Mouse (Mus musculus) adrenal gland, adult 8-10 months (tissue): ENCODE results near the gene R3hdm4. TPM values are rescaled to one million over a fixed set of nuclear protein-coding genes. Genes with fewer than 3 reads are reported as not detected.
A peak's percentile ranks its signal among the peaks of the same experiment; 100 is the strongest.

ENCODE experiments used
- DNase-seq: peaks from one replicate; pipeline ENCODE4 v3.0.0; 2022
- microRNA-seq, 2 experiments: library from miRNA; unstranded; fragments of <30 nt; microRNA quantifications; one replicate each; pipeline ENCODE4 v1.2.0; 2022
- total RNA-seq, 4 experiments: library from RNA; stranded (reverse); gene quantifications; 2 replicates each; pipeline ENCODE4 v1.2.4; 2022

R3hdm4 gene
- total RNA-seq, 4 experiments from 2014 or later, result 99.4 to 132 (median 112) TPM

- peak; percentile 58 for DNase-seq
These were observed 55.2 kb downstream of the R3hdm4 start for GRCm38 (mm10) chr10:79865801-79866295.

- DNase-seq, result no peak
These were observed 55.8 kb downstream of the R3hdm4 start for GRCm38 (mm10) chr10:79865189-79865601.

- DNase-seq, result no peak
These were observed 56.4 kb downstream of the R3hdm4 start for GRCm38 (mm10) chr10:79864351-79865188.

GRCm38 (mm10) chr10:79862925-79863324 is 58.1 kb downstream of the R3hdm4 start:
- no peak for DNase-seq

GRCm38 (mm10) chr10:79862049-79862788 is 58.8 kb downstream of the R3hdm4 start:
- DNase-seq, result no peak

GRCm38 (mm10) chr10:79861230-79862048 is 59.6 kb downstream of the R3hdm4 start:
- DNase-seq, result no peak

- no peak for DNase-seq
These were observed 60.7 kb downstream of the R3hdm4 start for GRCm38 (mm10) chr10:79860079-79860911.

Small RNA genes lying within 50 kb of the gene (microRNA-seq; reads per million reads assigned to microRNA genes)
- 0 reads per million in 2 experiments for gene Mir6910

Other genes with a start within 250 kb of the R3hdm4 start
- gene Cdc34, start 239.0 kb downstream of the R3hdm4 start, total RNA-seq, result 10 to 100 TPM; 50.9 to 77.7 (median 69.2) TPM
- 1 to 10 TPM; 1.2 to 2.2 (median 1.7) TPM for gene Gzmm, start 232.2 kb downstream of the R3hdm4 start, total RNA-seq
- 100 to 1,000 TPM; 578 to 598 (median 581) TPM for gene Bsg, start 216.7 kb downstream of the R3hdm4 start, total RNA-seq
- gene Hcn2, start 204.6 kb downstream of the R3hdm4 start, total RNA-seq, result 10 to 100 TPM in 2 of 4 experiments, 1 to 10 TPM in 2; 8.1 to 10.9 (median 10.3) TPM
- 10 to 100 TPM; 58.5 to 79.0 (median 70.8) TPM for gene Polrmt, start 174.6 kb downstream of the R3hdm4 start, total RNA-seq
- gene Fgf22, start 166.1 kb downstream of the R3hdm4 start, total RNA-seq, result 1 to 10 TPM in 2 of 4 experiments, under 1 TPM in 1, not detected in 1; 0.38 to 1.2 (median 1.1) TPM
- 10 to 100 TPM; 45.2 to 61.9 (median 50.8) TPM for gene Rnf126, start 154.3 kb downstream of the R3hdm4 start, total RNA-seq
- gene Fstl3, start 143.9 kb downstream of the R3hdm4 start, total RNA-seq, result 10 to 100 TPM in 2 of 4 experiments, 1 to 10 TPM in 2; 8.8 to 55.0 (median 26.2) TPM
- under 1 TPM in 2 of 4 experiments, not detected in 2; 0.13 to 0.38 TPM for gene Prss57, start 130.2 kb downstream of the R3hdm4 start, total RNA-seq
- 100 to 1,000 TPM in 2 of 4 experiments, 10 to 100 TPM in 2; 72.7 to 123 (median 96.1) TPM for gene Palm, start 127.6 kb downstream of the R3hdm4 start, total RNA-seq
- gene Misp, start 100.2 kb downstream of the R3hdm4 start, total RNA-seq, result under 1 TPM; 0.64 to 0.95 (median 0.70) TPM
- gene Ptbp1, start 66.8 kb downstream of the R3hdm4 start, total RNA-seq, result 100 to 1,000 TPM; 249 to 275 (median 255) TPM
- under 1 TPM in 1 of 4 experiments, not detected in 3; 0.35 TPM for gene Prtn3, start 46.7 kb downstream of the R3hdm4 start, total RNA-seq
- gene Plppr3, start 46.6 kb downstream of the R3hdm4 start, total RNA-seq, result 1 to 10 TPM; 1.7 to 4.3 (median 3.0) TPM
- gene Elane, start 35.0 kb downstream of the R3hdm4 start, total RNA-seq, result not detected
- gene Cfd, start 30.4 kb downstream of the R3hdm4 start, total RNA-seq, result 1,000 to 10,000 TPM in 2 of 4 experiments, 100 to 1,000 TPM in 2; 123 to 1,857 (median 821) TPM
- gene Med16, start 12.3 kb downstream of the R3hdm4 start, total RNA-seq, result 10 to 100 TPM; 50.9 to 60.7 (median 57.8) TPM
- gene Gm26602, start 10.4 kb downstream of the R3hdm4 start, total RNA-seq, result not detected
- gene Kiss1r, start 4.2 kb downstream of the R3hdm4 start, total RNA-seq, result 1 to 10 TPM; 1.1 to 5.6 (median 4.0) TPM
- gene Arid3a, start 5.8 kb upstream of the R3hdm4 start, total RNA-seq, result 1 to 10 TPM; 5.3 to 9.8 (median 7.5) TPM
- 10 to 100 TPM; 31.7 to 43.0 (median 36.6) TPM for gene Wdr18, start 38.9 kb upstream of the R3hdm4 start, total RNA-seq
- 1 to 10 TPM in 1 of 4 experiments, under 1 TPM in 1, not detected in 2; 0.83 to 1.4 TPM for gene Grin3b, start 49.5 kb upstream of the R3hdm4 start, total RNA-seq
- 100 to 1,000 TPM; 132 to 155 (median 141) TPM for gene Tmem259, start 63.1 kb upstream of the R3hdm4 start, total RNA-seq
- 10 to 100 TPM; 23.9 to 36.3 (median 30.0) TPM for gene Cnn2, start 67.4 kb upstream of the R3hdm4 start, total RNA-seq
- 10 to 100 TPM; 21.6 to 35.5 (median 27.8) TPM for gene Abca7, start 75.3 kb upstream of the R3hdm4 start, total RNA-seq
- gene Arhgap45, start 95.4 kb upstream of the R3hdm4 start, total RNA-seq, result 10 to 100 TPM in 2 of 4 experiments, 1 to 10 TPM in 2; 6.4 to 10.6 (median 8.5) TPM
- 100 to 1,000 TPM in 1 of 4 experiments, 10 to 100 TPM in 3; 79.1 to 104 (median 94.4) TPM for gene Polr2e, start 118.6 kb upstream of the R3hdm4 start, total RNA-seq
- 100 to 1,000 TPM; 697 to 776 (median 769) TPM for gene Gpx4, start 126.0 kb upstream of the R3hdm4 start, total RNA-seq
- gene Sbno2, start 184.4 kb upstream of the R3hdm4 start, total RNA-seq, result 10 to 100 TPM; 27.4 to 54.8 (median 45.1) TPM
- 100 to 1,000 TPM; 127 to 146 (median 143) TPM for gene Stk11, start 194.6 kb upstream of the R3hdm4 start, total RNA-seq
- 100 to 1,000 TPM; 380 to 452 (median 425) TPM for gene Atp5d, start 217.4 kb upstream of the R3hdm4 start, total RNA-seq
- gene Cbarp, start 219.6 kb upstream of the R3hdm4 start, total RNA-seq, result 10 to 100 TPM; 58.4 to 92.4 (median 81.9) TPM
- 100 to 1,000 TPM in 1 of 4 experiments, 10 to 100 TPM in 3; 56.4 to 145 (median 90.1) TPM for gene Midn, start 227.1 kb upstream of the R3hdm4 start, total RNA-seq
- 100 to 1,000 TPM in 3 of 4 experiments, 10 to 100 TPM in 1; 44.2 to 234 (median 162) TPM for gene Cirbp, start 244.8 kb upstream of the R3hdm4 start, total RNA-seq